Mouse (Mus musculus) testis, adult 2 months (tissue): ENCODE data around the gene Srm. TPM values are rescaled to one million over a fixed set of nuclear protein-coding genes. Genes with fewer than 3 reads are reported as not detected.
A peak's percentile ranks its signal among the peaks of the same experiment; 100 is the strongest.

ENCODE experiments used
- H3K27ac ChIP-seq: fragments of 200-500 bp; 2 replicates; pipeline ENCODE4 v1.5.1; 2012; ENCODE audit warnings: low read depth, low read length; ENCODE audit not compliant: control insufficient read depth, insufficient read depth
- H3K27me3 ChIP-seq: fragments of 200-500 bp; 2 replicates; pipeline ENCODE4 v1.6.1; 2012; ENCODE audit warnings: mild to moderate bottlenecking, low read length, moderate library complexity; ENCODE audit not compliant: control insufficient read depth, insufficient read depth
- H3K36me3 ChIP-seq: fragments of 200-500 bp; 2 replicates; pipeline ENCODE4 v1.6.1; 2012; ENCODE audit warnings: mild to moderate bottlenecking, low read length; ENCODE audit not compliant: control insufficient read depth, insufficient read depth
- H3K4me1 ChIP-seq: fragments of 200-500 bp; 2 replicates; pipeline ENCODE4 v1.6.1; 2012; ENCODE audit warnings: low read length; ENCODE audit not compliant: control insufficient read depth, insufficient read depth
- H3K4me3 ChIP-seq: fragments of 200-500 bp; 2 replicates; pipeline ENCODE4 v1.5.1; 2012; ENCODE audit warnings: low read depth, mild to moderate bottlenecking, low read length, moderate library complexity, mixed read lengths; ENCODE audit not compliant: control insufficient read depth
- CTCF ChIP-seq: fragments of 200-500 bp; IDR thresholded peaks from 2 replicates; pipeline ENCODE4 v1.5.1; 2012; ENCODE audit warnings: low read depth, mild to moderate bottlenecking, inconsistent platforms, low read length, moderate library complexity; ENCODE audit not compliant: control insufficient read depth, insufficient read depth, insufficient replicate concordance
- POLR2A ChIP-seq: fragments of 200-500 bp; IDR thresholded peaks from 2 replicates; pipeline ENCODE4 v1.6.1; 2012; ENCODE audit warnings: low read depth, mild to moderate bottlenecking, inconsistent platforms, low read length, moderate library complexity; ENCODE audit not compliant: control insufficient read depth
- polyA plus RNA-seq: library from polyadenylated mRNA; depleted of rRNA; stranded (reverse); fragments of >200 nt; gene quantifications from 2 replicates; pipeline ENCODE4 v1.2.3, GENCODE M21; 2012; rRNA removed

The Srm gene
- polyA plus RNA-seq, 1 experiment: 11.1 TPM

- no peaks in the 10 kb centered on the region for H3K27me3 ChIP-seq
- no peaks in the 10 kb centered on the region for H3K4me1 ChIP-seq
- no peaks in the 10 kb centered on the region for H3K36me3 ChIP-seq
- no peak overlapping the region for H3K27ac ChIP-seq
- H3K4me3 ChIP-seq: no peak overlapping the region
- TF ChIP-seq POLR2A: no peak
- no peak for TF ChIP-seq CTCF
Measured at GRCm38 (mm10) chr4:148638302-148638701, 47.0 kb downstream of the Srm start.

- Histone ChIP-seq H3K27me3 (no peaks in the 10 kb centered on the region), H3K36me3 (no peaks in the 10 kb centered on the region), H3K4me1 (peaks cover 4% of the 10 kb centered on the region), H3K4me3 (no peak overlapping the region), H3K27ac (no peak overlapping the region)
- no peak for TF ChIP-seq POLR2A
- TF ChIP-seq CTCF: no peak
Measured at GRCm38 (mm10) chr4:148639455-148639854, 48.2 kb downstream of the Srm start.

- H3K36me3 ChIP-seq: no peaks in the 10 kb centered on the region
- H3K27me3 ChIP-seq: no peaks in the 10 kb centered on the region
- H3K4me1 ChIP-seq: peaks cover 4% of the 10 kb centered on the region
- H3K4me3 ChIP-seq: no peak overlapping the region
- no peak overlapping the region for H3K27ac ChIP-seq
- TF ChIP-seq POLR2A: no peak
- no peak for TF ChIP-seq CTCF
Measured at GRCm38 (mm10) chr4:148641121-148641520, 49.8 kb downstream of the Srm start.

GRCm38 (mm10) chr4:148643291-148644156 lies 52.2 kb downstream of the Srm start, which contains the start of gene Gm572:
Gene Gm572, plus strand, starts transcription at chr4:148643317.
- Histone ChIP-seq H3K36me3 (no peaks in the 10 kb centered on the region), H3K4me1 (peaks cover 4% of the 10 kb centered on the region), H3K27ac (no peak within 1 kb of the TSS), H3K27me3 (no peaks in the 10 kb centered on the region), H3K4me3 (no peak within 1 kb of the TSS)
- TF ChIP-seq CTCF: no peak
- TF ChIP-seq POLR2A: no peak

GRCm38 (mm10) chr4:148644157-148644511 lies 52.8 kb downstream of the Srm start:
- peak; percentile 89 for TF ChIP-seq CTCF
- no peak for TF ChIP-seq POLR2A
- H3K27me3 ChIP-seq: no peaks in the 10 kb centered on the region
- peaks cover 4% of the 10 kb centered on the region for H3K4me1 ChIP-seq
- H3K36me3 ChIP-seq: no peaks in the 10 kb centered on the region
- H3K4me3 ChIP-seq: no peak overlapping the region
- no peak overlapping the region for H3K27ac ChIP-seq

Other genes starting within 250 kb of the Srm start
- 12.8 and 14.5 TPM in 2 replicates for gene Ubiad1, start 146.7 kb upstream of the Srm start, polyA plus RNA-seq
- 74.8 and 75.5 TPM in 2 replicates for gene Mtor, start 142.9 kb upstream of the Srm start, polyA plus RNA-seq
- gene Angptl7, start 91.0 kb upstream of the Srm start, polyA plus RNA-seq: 3.4 and 11.0 TPM in 2 replicates
- gene Exosc10, start 33.1 kb upstream of the Srm start, polyA plus RNA-seq: 37.1 and 40.1 TPM in 2 replicates
- 0.25 TPM in 1 of 2 replicates, not detected in the other for gene Masp2, start 11.1 kb downstream of the Srm start, polyA plus RNA-seq
- 107 and 149 TPM in 2 replicates for gene Tardbp, start 35.5 kb downstream of the Srm start, polyA plus RNA-seq
- gene Gm572, start 51.8 kb downstream of the Srm start, polyA plus RNA-seq: 0.10 and 0.17 TPM in 2 replicates
- gene Casz1, start 212.9 kb downstream of the Srm start, polyA plus RNA-seq: 8.5 and 9.8 TPM in 2 replicates